Mouse (Mus musculus) embryonic facial prominence, embryonic 10.5 days (tissue): ENCODE measurements at regions not wholly inside any gene's neighbourhood (a gene's known extent, or its start where the extent isn't known, plus 50 kb on each side); places are given as distances from the start of the nearest gene placed in this dataset.

Source experiments
- DNase-seq: peaks from one replicate; pipeline ENCODE4 v3.0.0-alpha.2; 2017; ENCODE audit warnings: low spot score
- H3K27ac ChIP-seq: fragments of 300-500 bp; sonication (generic); replicated peaks from 2 replicates; pipeline ENCODE4 v1.5.1; 2016; ENCODE audit warnings: mild to moderate bottlenecking
- H3K27me3 ChIP-seq: fragments of 300-500 bp; sonication (generic); replicated peaks from 2 replicates; pipeline ENCODE4 v1.6.1; 2016; ENCODE audit warnings: low read depth, mild to moderate bottlenecking; ENCODE audit not compliant: poor library complexity, severe bottlenecking
- H3K36me3 ChIP-seq: fragments of 300-500 bp; sonication (generic); replicated peaks from 2 replicates; pipeline ENCODE4 v1.6.1; 2016; ENCODE audit warnings: mild to moderate bottlenecking, moderate library complexity
- H3K4me1 ChIP-seq: fragments of 300-500 bp; sonication (generic); 2 replicates; pipeline ENCODE4 v1.6.1; 2016
- H3K4me3 ChIP-seq: fragments of 300-500 bp; sonication (generic); 2 replicates; pipeline ENCODE4 v1.5.1; 2016; ENCODE audit warnings: mild to moderate bottlenecking, moderate library complexity
- H3K9me3 ChIP-seq: fragments of 300-500 bp; sonication (generic); 2 replicates; pipeline ENCODE4 v1.6.1; 2016; ENCODE audit warnings: mild to moderate bottlenecking
- WGBS: fragments of 180-500 bp; shearing (Covaris S2); methylation state at CpG from one replicate; pipeline ENCODE4 v1.1.7; 2016; 5-methylcytosine and 5-hydroxymethylcytosine counted together

- no peaks in the 10 kb centered on the region for H3K36me3 ChIP-seq
- 94% methylated on average over 2 of the region's 2 CpGs for WGBS
These were observed 232.0 kb downstream of the Rnf144a start for GRCm38 (mm10) chr12:26183021-26183420.

GRCm38 (mm10) chr12:26180846-26181245, 234.2 kb downstream of the Rnf144a start:
- 82% methylated on average over 7 of the region's 7 CpGs for WGBS
- no peak overlapping the region for H3K4me3 ChIP-seq
- H3K4me1 ChIP-seq, result no peaks in the 10 kb centered on the region
- H3K27ac ChIP-seq, result no peak overlapping the region
- H3K27me3 ChIP-seq, result no peaks in the 10 kb centered on the region
- DNase-seq, result no peak
- no peaks in the 10 kb centered on the region for H3K36me3 ChIP-seq
- H3K9me3 ChIP-seq, result no peaks in the 10 kb centered on the region

More at GRCm38 (mm10) chr12:26183021-26183420, 232.0 kb downstream of the Rnf144a start:
- no peak overlapping the region for H3K27ac ChIP-seq
- no peak for DNase-seq
- H3K27me3 ChIP-seq, result no peaks in the 10 kb centered on the region
- H3K4me3 ChIP-seq, result no peak overlapping the region
- H3K4me1 ChIP-seq, result no peaks in the 10 kb centered on the region
- H3K9me3 ChIP-seq, result no peaks in the 10 kb centered on the region

- no peak overlapping the region for H3K4me3 ChIP-seq
- DNase-seq, result no peak
- 57% methylated on average over 10 of the region's 10 CpGs for WGBS
- H3K9me3 ChIP-seq, result no peaks in the 10 kb centered on the region
- no peaks in the 10 kb centered on the region for H3K36me3 ChIP-seq
- H3K27me3 ChIP-seq, result no peaks in the 10 kb centered on the region
- no peak overlapping the region for H3K27ac ChIP-seq
- no peaks in the 10 kb centered on the region for H3K4me1 ChIP-seq
These were observed 238.8 kb downstream of the Rnf144a start for GRCm38 (mm10) chr12:26176231-26176662.

- Histone ChIP-seq H3K4me1 (no peaks in the 10 kb centered on the region), H3K27ac (no peak overlapping the region), H3K9me3 (no peaks in the 10 kb centered on the region), H3K27me3 (no peaks in the 10 kb centered on the region), H3K4me3 (no peak overlapping the region), H3K36me3 (no peaks in the 10 kb centered on the region)
- no peak for DNase-seq
- WGBS, result 79% methylated on average over 3 of the region's 3 CpGs
These were observed 251.6 kb downstream of the Rnf144a start for GRCm38 (mm10) chr12:26163416-26163815.

GRCm38 (mm10) chr12:26160861-26161615, 254.0 kb downstream of the Rnf144a start:
- no peak for DNase-seq
- Histone ChIP-seq H3K27ac (no peak overlapping the region), H3K36me3 (no peaks in the 10 kb centered on the region), H3K27me3 (no peaks in the 10 kb centered on the region), H3K9me3 (no peaks in the 10 kb centered on the region), H3K4me3 (no peak overlapping the region), H3K4me1 (no peaks in the 10 kb centered on the region)
- 92% methylated on average over 11 of the region's 11 CpGs for WGBS

GRCm38 (mm10) chr12:26152992-26153391, 262.1 kb downstream of the Rnf144a start:
- Histone ChIP-seq H3K9me3 (no peaks in the 10 kb centered on the region), H3K27ac (no peak overlapping the region), H3K4me1 (no peaks in the 10 kb centered on the region), H3K36me3 (no peaks in the 10 kb centered on the region), H3K27me3 (no peaks in the 10 kb centered on the region), H3K4me3 (no peak overlapping the region)
- WGBS, result 53% methylated on average over 8 of the region's 8 CpGs
- DNase-seq, result no peak

GRCm38 (mm10) chr12:26146336-26146735, 268.7 kb downstream of the Rnf144a start:
- no peaks in the 10 kb centered on the region for H3K36me3 ChIP-seq
- H3K9me3 ChIP-seq, result no peaks in the 10 kb centered on the region
- no peak overlapping the region for H3K27ac ChIP-seq
- no peaks in the 10 kb centered on the region for H3K27me3 ChIP-seq
- WGBS, result 81% methylated on average over 3 of the region's 3 CpGs
- no peak for DNase-seq
- H3K4me3 ChIP-seq, result no peak overlapping the region
- H3K4me1 ChIP-seq, result peaks cover 15% of the 10 kb centered on the region

GRCm38 (mm10) chr12:26145085-26145714, 269.9 kb downstream of the Rnf144a start:
- Histone ChIP-seq H3K36me3 (no peaks in the 10 kb centered on the region), H3K27ac (no peak overlapping the region), H3K27me3 (no peaks in the 10 kb centered on the region), H3K4me1 (peaks cover 15% of the 10 kb centered on the region), H3K9me3 (no peaks in the 10 kb centered on the region), H3K4me3 (no peak overlapping the region)
- WGBS, result 41% methylated on average over 6 of the region's 6 CpGs
- DNase-seq, result no peak

GRCm38 (mm10) chr12:26144616-26145015, 270.4 kb downstream of the Rnf144a start:
- Histone ChIP-seq H3K27ac (no peak overlapping the region), H3K27me3 (no peaks in the 10 kb centered on the region), H3K4me1 (peaks cover 15% of the 10 kb centered on the region), H3K9me3 (no peaks in the 10 kb centered on the region), H3K4me3 (no peak overlapping the region), H3K36me3 (no peaks in the 10 kb centered on the region)
- no peak for DNase-seq
- WGBS, result 57% methylated on average over 3 of the region's 3 CpGs

- no peak overlapping the region for H3K27ac ChIP-seq
- peaks cover 15% of the 10 kb centered on the region for H3K4me1 ChIP-seq
- DNase-seq, result no peak
- no peaks in the 10 kb centered on the region for H3K36me3 ChIP-seq
- no peaks in the 10 kb centered on the region for H3K27me3 ChIP-seq
- WGBS, result 87% methylated on average over 6 of the region's 6 CpGs
- no peak overlapping the region for H3K4me3 ChIP-seq
- H3K9me3 ChIP-seq, result no peaks in the 10 kb centered on the region
These were observed 271.6 kb downstream of the Rnf144a start for GRCm38 (mm10) chr12:26143411-26143810.

- no peak overlapping the region for H3K27ac ChIP-seq
- WGBS, result 85% methylated on average over 8 of the region's 8 CpGs
- no peaks in the 10 kb centered on the region for H3K27me3 ChIP-seq
- peaks cover 1% of the 10 kb centered on the region; the same call in 1 of the 2 replicates for H3K4me1 ChIP-seq
- no peak for DNase-seq
- no peaks in the 10 kb centered on the region for H3K9me3 ChIP-seq
- no peaks in the 10 kb centered on the region for H3K36me3 ChIP-seq
- H3K4me3 ChIP-seq, result no peak overlapping the region
These were observed 284.2 kb downstream of the Rnf144a start for GRCm38 (mm10) chr12:26130811-26131210.

- 80% methylated on average over 3 of the region's 3 CpGs for WGBS
- Histone ChIP-seq H3K4me3 (no peak overlapping the region), H3K36me3 (no peaks in the 10 kb centered on the region), H3K4me1 (peaks cover 6% of the 10 kb centered on the region; the same call in 1 of the 2 replicates), H3K27me3 (no peaks in the 10 kb centered on the region), H3K9me3 (no peaks in the 10 kb centered on the region), H3K27ac (no peak overlapping the region)
- DNase-seq, result no peak
These were observed 285.0 kb downstream of the Rnf144a start for GRCm38 (mm10) chr12:26130011-26130410.

- no peaks in the 10 kb centered on the region for H3K27me3 ChIP-seq
- no peak for DNase-seq
- H3K4me3 ChIP-seq, result no peak overlapping the region
- H3K27ac ChIP-seq, result no peak overlapping the region
- H3K9me3 ChIP-seq, result no peaks in the 10 kb centered on the region
- no peaks in the 10 kb centered on the region for H3K36me3 ChIP-seq
- WGBS, result 55% methylated on average over 4 of the region's 4 CpGs
- peaks cover 6% of the 10 kb centered on the region; the same call in 1 of the 2 replicates for H3K4me1 ChIP-seq
These were observed 285.5 kb downstream of the Rnf144a start for GRCm38 (mm10) chr12:26129511-26129910.
